Mouse (Mus musculus): Measurements from ENCODE around the gene Rtl1. TPM values are rescaled to one million over a fixed set of nuclear protein-coding genes. Genes with fewer than 3 reads are reported as not detected.

Gene Rtl1
- 0.56 and 0.69 TPM in 2 replicates for polyA plus RNA-seq (2014; fragmentation: Nextera tagmentation; extraction: Ambion mirVana)

- Histone ChIP-seq H3K4me3 (ENCODE audit: low read depth, low read length) (no peak within 1 kb of the TSS), H3K9ac (ENCODE audit: low read depth, low read length) (no peak within 1 kb of the TSS), H3K27me3 (ENCODE audit: control insufficient read depth, insufficient read depth, low read length) (no peaks in the 10 kb centered on the region), H3K36me3 (ENCODE audit: control insufficient read depth, insufficient read depth, low read length) (peaks cover 2% of the 10 kb centered on the region; the same call in 1 of the 2 replicates), H3K4me2 (no peak within 1 kb of the TSS), H3K27ac (ENCODE audit: low read depth, low read length) (no peak within 1 kb of the TSS), H3K9me3 (replicated peaks; ENCODE audit: control insufficient read depth, low read length) (no peaks in the 10 kb centered on the region), H3K4me1 (ENCODE audit: control insufficient read depth, insufficient read depth, low read length) (peaks cover 4% of the 10 kb centered on the region; the same call in 1 of the 2 replicates)
- ATAC-seq (replicated peaks; ENCODE audit: insufficient number of reproducible peaks, low FRiP score, low TSS enrichment), result no peak
- WGBS (ENCODE audit: insufficient replicate concordance), result 70% methylated on average over 7 of the region's 7 CpGs
Measured at GRCm38 (mm10) chr12:109600230-109600629, at the start of gene Rtl1. TSS of gene Rtl1 (minus strand) at chr12:109600330.

GRCm38 (mm10) chr12:109640560-109641167 lies 40.5 kb upstream of the Rtl1 start:
- no peaks in the 10 kb centered on the region for H3K9me3 ChIP-seq (replicated peaks; ENCODE audit: control insufficient read depth, low read length)
- no peak for ATAC-seq (replicated peaks; ENCODE audit: insufficient number of reproducible peaks, low FRiP score, low TSS enrichment)
- WGBS (ENCODE audit: insufficient replicate concordance), result 61% methylated on average over 3 of the region's 3 CpGs
- no peak overlapping the region for H3K4me2 ChIP-seq
- no peaks in the 10 kb centered on the region for H3K4me1 ChIP-seq (ENCODE audit: control insufficient read depth, insufficient read depth, low read length)
- no peak overlapping the region for H3K9ac ChIP-seq (ENCODE audit: low read depth, low read length)
- H3K36me3 ChIP-seq (ENCODE audit: control insufficient read depth, insufficient read depth, low read length), result no peaks in the 10 kb centered on the region; the same call in 1 of the 2 replicates
- no peaks in the 10 kb centered on the region for H3K27me3 ChIP-seq (ENCODE audit: control insufficient read depth, insufficient read depth, low read length)
- no peak overlapping the region for H3K4me3 ChIP-seq (ENCODE audit: low read depth, low read length)
- no peak overlapping the region for H3K27ac ChIP-seq (ENCODE audit: low read depth, low read length)

GRCm38 (mm10) chr12:109632035-109632434 lies 31.9 kb upstream of the Rtl1 start:
- no peak for ATAC-seq (replicated peaks; ENCODE audit: insufficient number of reproducible peaks, low FRiP score, low TSS enrichment)
- Histone ChIP-seq H3K36me3 (ENCODE audit: control insufficient read depth, insufficient read depth, low read length) (no peaks in the 10 kb centered on the region), H3K27ac (ENCODE audit: low read depth, low read length) (no peak overlapping the region), H3K9me3 (replicated peaks; ENCODE audit: control insufficient read depth, low read length) (no peaks in the 10 kb centered on the region), H3K4me3 (ENCODE audit: low read depth, low read length) (no peak overlapping the region), H3K4me2 (no peak overlapping the region), H3K27me3 (ENCODE audit: control insufficient read depth, insufficient read depth, low read length) (no peaks in the 10 kb centered on the region), H3K9ac (ENCODE audit: low read depth, low read length) (no peak overlapping the region), H3K4me1 (ENCODE audit: control insufficient read depth, insufficient read depth, low read length) (no peaks in the 10 kb centered on the region)
- 38% methylated on average over 3 of the region's 3 CpGs for WGBS (ENCODE audit: insufficient replicate concordance)

GRCm38 (mm10) chr12:109628887-109629286 lies 28.8 kb upstream of the Rtl1 start:
- Histone ChIP-seq H3K4me2 (no peak overlapping the region), H3K9me3 (replicated peaks; ENCODE audit: control insufficient read depth, low read length) (no peaks in the 10 kb centered on the region), H3K9ac (ENCODE audit: low read depth, low read length) (no peak overlapping the region), H3K4me1 (ENCODE audit: control insufficient read depth, insufficient read depth, low read length) (no peaks in the 10 kb centered on the region), H3K36me3 (ENCODE audit: control insufficient read depth, insufficient read depth, low read length) (peaks cover 3% of the 10 kb centered on the region; the same call in 1 of the 2 replicates), H3K4me3 (ENCODE audit: low read depth, low read length) (no peak overlapping the region), H3K27ac (ENCODE audit: low read depth, low read length) (no peak overlapping the region), H3K27me3 (ENCODE audit: control insufficient read depth, insufficient read depth, low read length) (no peaks in the 10 kb centered on the region)
- WGBS (ENCODE audit: insufficient replicate concordance), result 79% methylated on average over 1 of the region's 1 CpGs
- no peak for ATAC-seq (replicated peaks; ENCODE audit: insufficient number of reproducible peaks, low FRiP score, low TSS enrichment)

- Histone ChIP-seq H3K27me3 (ENCODE audit: control insufficient read depth, insufficient read depth, low read length) (no peaks in the 10 kb centered on the region), H3K4me1 (ENCODE audit: control insufficient read depth, insufficient read depth, low read length) (no peaks in the 10 kb centered on the region), H3K9ac (ENCODE audit: low read depth, low read length) (no peak overlapping the region), H3K4me2 (no peak overlapping the region), H3K36me3 (ENCODE audit: control insufficient read depth, insufficient read depth, low read length) (peaks cover 3% of the 10 kb centered on the region; the same call in 1 of the 2 replicates), H3K9me3 (replicated peaks; ENCODE audit: control insufficient read depth, low read length) (no peaks in the 10 kb centered on the region), H3K27ac (ENCODE audit: low read depth, low read length) (no peak overlapping the region), H3K4me3 (ENCODE audit: low read depth, low read length) (no peak overlapping the region)
- no peak for ATAC-seq (replicated peaks; ENCODE audit: insufficient number of reproducible peaks, low FRiP score, low TSS enrichment)
- WGBS (ENCODE audit: insufficient replicate concordance), result 86% methylated on average over 5 of the region's 5 CpGs
Measured at GRCm38 (mm10) chr12:109626910-109627309, 26.8 kb upstream of the Rtl1 start.

- ATAC-seq (replicated peaks; ENCODE audit: insufficient number of reproducible peaks, low FRiP score, low TSS enrichment), result no peak
Measured at GRCm38 (mm10) chr12:109620196-109620595, 20.1 kb upstream of the Rtl1 start.

GRCm38 (mm10) chr12:109617993-109618392 lies 17.9 kb upstream of the Rtl1 start:
- 80% methylated on average over 14 of the region's 14 CpGs for WGBS (ENCODE audit: insufficient replicate concordance)
- Histone ChIP-seq H3K27me3 (ENCODE audit: control insufficient read depth, insufficient read depth, low read length) (0 out of 2 replicates have a peak, but pooled peaks cover 4% of the 10 kb centered on the region), H3K4me1 (ENCODE audit: control insufficient read depth, insufficient read depth, low read length) (peaks cover 2% of the 10 kb centered on the region; the same call in 1 of the 2 replicates), H3K9me3 (replicated peaks; ENCODE audit: control insufficient read depth, low read length) (peaks cover 2% of the 10 kb centered on the region; the same call in 1 of the 2 replicates), H3K9ac (ENCODE audit: low read depth, low read length) (no peak overlapping the region), H3K27ac (ENCODE audit: low read depth, low read length) (no peak overlapping the region), H3K4me3 (ENCODE audit: low read depth, low read length) (no peak overlapping the region), H3K4me2 (no peak overlapping the region), H3K36me3 (ENCODE audit: control insufficient read depth, insufficient read depth, low read length) (0 out of 2 replicates have a peak, but pooled peaks cover 7% of the 10 kb centered on the region)
- ATAC-seq (replicated peaks; ENCODE audit: insufficient number of reproducible peaks, low FRiP score, low TSS enrichment), result no peak

More at GRCm38 (mm10) chr12:109620196-109620595, 20.1 kb upstream of the Rtl1 start:
- Histone ChIP-seq H3K4me1 (ENCODE audit: control insufficient read depth, insufficient read depth, low read length) (no peaks in the 10 kb centered on the region), H3K4me2 (no peak overlapping the region), H3K36me3 (ENCODE audit: control insufficient read depth, insufficient read depth, low read length) (peaks cover 6% of the 10 kb centered on the region; the same call in 1 of the 2 replicates), H3K9ac (ENCODE audit: low read depth, low read length) (no peak overlapping the region), H3K27me3 (ENCODE audit: control insufficient read depth, insufficient read depth, low read length) (no peaks in the 10 kb centered on the region), H3K4me3 (ENCODE audit: low read depth, low read length) (no peak overlapping the region), H3K27ac (ENCODE audit: low read depth, low read length) (no peak overlapping the region), H3K9me3 (replicated peaks; ENCODE audit: control insufficient read depth, low read length) (no peaks in the 10 kb centered on the region; the same call in 1 of the 2 replicates)
- WGBS (ENCODE audit: insufficient replicate concordance), result 83% methylated on average over 3 of the region's 3 CpGs

GRCm38 (mm10) chr12:109617126-109617525 lies 17.0 kb upstream of the Rtl1 start:
- peaks cover 2% of the 10 kb centered on the region; the same call in 1 of the 2 replicates for H3K4me1 ChIP-seq (ENCODE audit: control insufficient read depth, insufficient read depth, low read length)
- H3K27ac ChIP-seq (ENCODE audit: low read depth, low read length), result no peak overlapping the region
- H3K36me3 ChIP-seq (ENCODE audit: control insufficient read depth, insufficient read depth, low read length), result 0 out of 2 replicates have a peak, but pooled peaks cover 7% of the 10 kb centered on the region
- no peak for ATAC-seq (replicated peaks; ENCODE audit: insufficient number of reproducible peaks, low FRiP score, low TSS enrichment)
- 61% methylated on average over 15 of the region's 15 CpGs for WGBS (ENCODE audit: insufficient replicate concordance)
- no peak overlapping the region for H3K4me2 ChIP-seq
- H3K27me3 ChIP-seq (ENCODE audit: control insufficient read depth, insufficient read depth, low read length), result peaks cover 7% of the 10 kb centered on the region; the same call in 1 of the 2 replicates
- H3K9ac ChIP-seq (ENCODE audit: low read depth, low read length), result no peak overlapping the region
- H3K4me3 ChIP-seq (ENCODE audit: low read depth, low read length), result no peak overlapping the region
- peaks cover 2% of the 10 kb centered on the region; the same call in 1 of the 2 replicates for H3K9me3 ChIP-seq (replicated peaks; ENCODE audit: control insufficient read depth, low read length)

All from heart, embryonic 11.5 days (tissue).